Mouse (Mus musculus) cortical plate, adult 2 months (tissue): Measurements from ENCODE around the gene Papln. TPM values are rescaled to one million over a fixed set of nuclear protein-coding genes. Genes with fewer than 3 reads are reported as not detected.
A peak's percentile ranks its signal among the peaks of the same experiment; 100 is the strongest.

Experiments used
- H3K27ac ChIP-seq: fragments of 200-500 bp; 2 replicates; pipeline ENCODE4 v1.5.1; 2012; ENCODE audit warnings: low read length, control low read depth, inconsistent platforms; ENCODE audit not compliant: insufficient read depth
- H3K4me1 ChIP-seq: fragments of 200-500 bp; 2 replicates; pipeline ENCODE4 v1.6.1; 2011; ENCODE audit warnings: low read length; ENCODE audit not compliant: control insufficient read depth, insufficient read depth
- H3K4me3 ChIP-seq: fragments of 200-500 bp; 2 replicates; pipeline ENCODE4 v1.5.1; 2011; ENCODE audit warnings: mild to moderate bottlenecking, low read length, control low read depth; ENCODE audit not compliant: insufficient read depth
- CTCF ChIP-seq: fragments of 200-500 bp; IDR thresholded peaks from 2 replicates; pipeline ENCODE4 v1.5.1; 2011; ENCODE audit warnings: mild to moderate bottlenecking, control low read depth, low read length; ENCODE audit not compliant: insufficient read depth; ENCODE audit errors: extremely low read depth
- POLR2A ChIP-seq: fragments of 200-500 bp; IDR thresholded peaks from 2 replicates; pipeline ENCODE4 v1.6.1; 2011; ENCODE audit warnings: mild to moderate bottlenecking, low read length, control low read depth; ENCODE audit not compliant: insufficient read depth; ENCODE audit errors: extremely low read depth
- polyA plus RNA-seq: library from polyadenylated mRNA; depleted of rRNA; stranded (reverse); fragments of >200 nt; gene quantifications from 2 replicates; pipeline ENCODE4 v1.2.3, GENCODE M21; 2012

The Papln gene
- polyA plus RNA-seq, 1 experiment, result 3.4 TPM

- TF ChIP-seq CTCF, result no peak
- TF ChIP-seq POLR2A, result no peak
- no peak overlapping the region for H3K27ac ChIP-seq
- no peaks in the 10 kb centered on the region for H3K4me1 ChIP-seq
- H3K4me3 ChIP-seq, result no peak overlapping the region
Observed at GRCm38 (mm10) chr12:83736236-83736635, 27.2 kb upstream of the Papln start.

GRCm38 (mm10) chr12:83738651-83739050, 24.8 kb upstream of the Papln start:
- Histone ChIP-seq H3K4me3 (no peak overlapping the region), H3K4me1 (no peaks in the 10 kb centered on the region), H3K27ac (no peak overlapping the region)
- TF ChIP-seq POLR2A (no peak), CTCF (no peak)

GRCm38 (mm10) chr12:83741722-83742121, 21.7 kb upstream of the Papln start:
- H3K4me1 ChIP-seq, result no peaks in the 10 kb centered on the region
- H3K4me3 ChIP-seq, result no peak overlapping the region
- no peak overlapping the region for H3K27ac ChIP-seq
- no peak for TF ChIP-seq POLR2A

DNA sequence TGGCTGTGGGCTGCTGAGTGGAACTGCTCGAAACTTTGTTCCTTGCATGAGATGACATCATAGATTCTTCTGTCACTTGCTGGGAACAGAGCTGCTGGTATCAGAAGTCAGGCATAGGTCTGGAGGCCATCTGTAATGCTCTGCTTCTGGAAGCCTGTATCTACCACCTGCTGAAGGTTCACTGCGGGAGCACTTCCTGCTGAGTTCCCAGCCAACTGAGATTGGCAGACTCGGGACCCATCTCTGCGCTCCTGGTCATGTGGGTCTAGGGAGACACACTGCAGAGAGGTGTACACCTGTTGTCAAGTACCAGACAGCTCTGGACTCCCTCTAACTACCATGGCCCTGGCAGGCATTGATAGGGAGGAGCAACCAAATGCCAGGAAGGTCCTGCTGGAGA, 20.6 kb upstream of the Papln start:
- no peak overlapping the region for H3K27ac ChIP-seq
- no peak overlapping the region for H3K4me3 ChIP-seq
- H3K4me1 ChIP-seq, result no peaks in the 10 kb centered on the region
- no peak for TF ChIP-seq CTCF
- no peak for TF ChIP-seq POLR2A

- TF ChIP-seq CTCF, result no peak
- no peak for TF ChIP-seq POLR2A
- Histone ChIP-seq H3K4me1 (no peaks in the 10 kb centered on the region), H3K27ac (no peak overlapping the region), H3K4me3 (no peak overlapping the region)
Observed at GRCm38 (mm10) chr12:83743712-83744111, 19.7 kb upstream of the Papln start.

DNA sequence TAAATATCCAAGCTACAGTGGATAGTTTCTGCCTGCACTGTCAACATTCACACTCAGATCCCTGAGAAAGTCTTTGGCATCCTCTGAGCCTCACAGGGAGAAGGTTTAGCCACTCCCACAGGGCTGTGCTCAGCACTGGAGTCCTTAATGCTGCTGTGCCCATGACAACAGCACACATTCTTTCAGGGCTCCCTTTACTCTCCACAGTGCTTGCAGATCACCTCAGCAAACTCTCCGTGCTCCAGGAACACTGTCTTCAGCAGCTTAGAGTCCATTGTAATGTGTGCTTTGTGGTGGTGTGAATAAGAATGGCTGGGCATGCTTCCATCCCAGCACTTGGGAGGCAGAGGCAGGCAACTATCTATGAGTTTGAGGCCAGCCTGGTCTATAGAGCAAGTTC, 14.2 kb upstream of the Papln start:
- no peak overlapping the region for H3K4me3 ChIP-seq
- H3K4me1 ChIP-seq, result no peaks in the 10 kb centered on the region
- TF ChIP-seq CTCF (no peak), POLR2A (no peak)
- no peak overlapping the region for H3K27ac ChIP-seq

DNA sequence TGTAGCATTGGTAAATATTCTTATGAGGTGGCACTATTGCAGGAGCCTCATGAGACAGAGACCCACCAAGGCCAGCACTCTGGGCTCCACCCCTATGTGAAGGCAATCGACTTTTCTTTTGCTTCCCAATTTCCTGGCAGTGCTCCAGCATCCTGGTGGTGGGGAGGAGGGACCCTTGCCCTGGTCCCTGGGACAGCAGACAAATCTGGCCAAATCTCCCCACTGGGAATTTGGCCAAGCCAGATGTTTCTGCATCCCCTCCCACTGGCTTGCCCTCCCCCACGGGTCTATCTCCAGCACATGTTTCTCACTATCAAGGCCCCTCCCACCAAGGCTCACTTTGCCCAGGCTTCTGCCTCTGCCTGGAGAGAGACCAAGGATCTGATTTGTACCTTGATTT, 10.9 kb upstream of the Papln start:
- Histone ChIP-seq H3K4me3 (no peak overlapping the region), H3K27ac (no peak overlapping the region), H3K4me1 (no peaks in the 10 kb centered on the region)
- TF ChIP-seq CTCF (no peak), POLR2A (no peak)

DNA sequence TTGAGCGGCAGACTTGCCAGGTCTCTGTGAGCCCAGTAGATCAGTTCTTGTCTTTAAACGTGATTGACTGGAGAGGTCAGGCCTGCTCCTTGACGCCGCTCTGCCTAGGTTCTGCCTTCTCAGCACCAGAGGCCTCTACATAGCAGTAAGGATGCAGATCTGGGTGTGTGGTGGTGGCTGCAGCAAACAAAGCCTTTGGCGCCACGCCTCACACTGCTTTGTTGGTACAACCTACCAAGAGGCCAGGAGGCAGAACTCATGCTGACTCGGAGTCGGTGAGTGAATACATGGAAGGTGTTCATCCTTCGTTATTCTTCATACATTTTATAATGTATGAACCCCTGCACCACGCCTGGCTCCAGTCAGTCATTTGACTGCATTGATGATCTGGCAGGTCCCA, 4.7 kb upstream of the Papln start:
- no peak for TF ChIP-seq POLR2A
- TF ChIP-seq CTCF, result no peak
- Histone ChIP-seq H3K4me1 (no peaks in the 10 kb centered on the region), H3K4me3 (no peak overlapping the region), H3K27ac (no peak overlapping the region)

DNA sequence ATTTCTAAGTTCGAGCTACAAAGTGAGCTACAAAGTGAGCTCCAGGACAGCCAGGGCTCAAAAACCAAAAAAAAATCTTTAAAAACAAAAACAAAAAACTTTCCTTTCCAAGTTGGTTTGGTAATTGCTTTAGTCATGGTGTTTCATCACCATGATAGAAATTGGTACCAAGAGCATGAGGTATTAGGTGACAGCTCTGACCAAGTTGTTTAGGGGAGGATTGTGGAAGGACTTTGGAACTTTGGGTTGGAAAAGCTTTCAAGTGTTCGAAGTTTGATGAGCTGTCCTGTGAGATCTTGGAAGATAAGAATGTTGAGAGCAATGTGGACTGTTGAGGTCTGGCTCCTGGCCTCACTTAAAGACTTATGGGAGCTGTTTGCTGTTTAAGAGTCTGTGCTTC, 3.2 kb upstream of the Papln start:
- TF ChIP-seq CTCF, result no peak
- TF ChIP-seq POLR2A, result no peak
- Histone ChIP-seq H3K4me3 (no peak overlapping the region), H3K27ac (no peak overlapping the region), H3K4me1 (no peaks in the 10 kb centered on the region)

DNA sequence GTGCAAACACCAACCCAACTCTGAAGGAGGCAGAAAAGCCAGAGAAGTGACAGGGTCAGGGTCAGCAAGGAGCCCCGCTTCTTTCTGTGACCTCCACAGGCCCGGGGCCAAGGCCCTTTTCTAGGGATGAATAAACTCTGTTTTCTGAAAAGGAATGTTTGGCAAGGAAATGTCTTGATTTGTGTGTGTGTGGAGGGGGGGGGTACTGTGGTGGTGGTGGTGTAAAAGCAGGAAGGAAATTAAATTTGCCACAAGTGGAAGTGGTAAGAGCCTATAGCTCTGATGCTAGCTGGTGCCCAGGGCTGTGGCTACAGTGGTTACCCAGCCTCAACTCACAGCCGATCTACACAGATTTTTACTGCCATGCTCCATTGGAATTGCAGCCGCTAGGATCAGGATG, 728 bp upstream of the Papln start:
- no peak overlapping the region for H3K4me3 ChIP-seq
- TF ChIP-seq CTCF, result no peak
- no peak for TF ChIP-seq POLR2A
- no peaks in the 10 kb centered on the region for H3K4me1 ChIP-seq
- no peak overlapping the region for H3K27ac ChIP-seq

GRCm38 (mm10) chr12:83764044-83764365, 571 bp downstream of the Papln start:
- Histone ChIP-seq H3K27ac (no peak overlapping the region), H3K4me3 (peak overlapping the region; percentile 36; the same call in 1 of the 2 replicates), H3K4me1 (no peaks in the 10 kb centered on the region)
- TF ChIP-seq POLR2A (no peak), CTCF (no peak)
